Mouse (Mus musculus): ENCODE data around the gene Stkld1.

Stkld1 gene

GRCm38 (mm10) chr2:26915927-26916728 is 17.7 kb upstream of the Stkld1 start, which contains the start of the genes Surf2 and Surf1:
Surf2 (plus strand) TSS chr2:26916367.
Surf1 (minus strand) TSS chr2:26916530.
- peak; percentile 75 to 77 for DNase-seq (ENCODE audit: low spot score in 2 of 2)

GRCm38 (mm10) chr2:26916738-26917137 is 17.1 kb upstream of the Stkld1 start:
- no peak for DNase-seq (ENCODE audit: low spot score in 2 of 2)

GRCm38 (mm10) chr2:26919684-26920083 is 14.2 kb upstream of the Stkld1 start:
- no peak for DNase-seq (ENCODE audit: low spot score in 2 of 2)

GRCm38 (mm10) chr2:26920190-26920855 is 13.5 kb upstream of the Stkld1 start:
- DNase-seq (ENCODE audit: low spot score in 2 of 2) = no peak

DNA sequence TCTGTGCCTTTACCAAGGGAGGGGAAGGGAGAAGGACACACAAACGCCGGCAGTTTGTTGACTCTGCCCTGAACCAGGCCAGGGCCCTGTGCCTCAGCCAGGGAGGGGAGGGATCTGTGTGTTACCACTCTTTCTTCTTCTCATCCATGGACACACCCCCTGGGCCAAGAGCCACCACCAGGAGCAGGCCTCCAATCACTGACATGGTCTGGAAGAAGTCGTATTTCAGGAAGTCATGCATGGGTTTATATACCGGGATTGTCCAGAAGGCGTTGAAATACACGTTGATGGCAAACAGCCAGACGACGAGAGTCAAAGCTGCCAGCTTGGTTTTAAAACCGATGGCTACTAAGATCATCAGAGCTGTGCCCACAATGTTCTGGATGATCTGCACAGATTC is 12.1 kb upstream of the Stkld1 start:
- DNase-seq (ENCODE audit: low spot score in 2 of 2) = no peak

GRCm38 (mm10) chr2:26927745-26928476 is 5.9 kb upstream of the Stkld1 start:
- no peak for DNase-seq (ENCODE audit: low spot score in 2 of 2)

DNA sequence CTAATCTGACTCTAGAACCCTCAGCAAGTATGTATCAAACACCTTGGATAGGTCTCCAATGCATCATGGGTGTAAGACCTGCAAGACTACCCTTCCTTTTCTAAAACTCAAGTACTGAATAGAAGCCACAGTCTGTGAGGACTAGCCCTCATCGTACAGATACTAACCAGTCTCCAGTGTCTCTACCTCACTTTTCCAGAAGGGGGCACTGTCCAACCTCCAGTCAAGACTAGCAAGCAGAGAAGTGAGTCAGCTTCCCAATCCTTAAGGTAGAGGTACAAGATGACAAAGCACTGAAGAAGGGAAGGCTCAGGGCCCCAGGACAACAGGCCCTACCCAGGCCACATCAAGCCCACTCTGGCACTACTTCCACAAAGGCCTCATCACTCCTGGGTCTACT is 3.5 kb upstream of the Stkld1 start:
- peak in 1 of 2 experiments; percentile 63 for DNase-seq (ENCODE audit: low spot score in 2 of 2)

GRCm38 (mm10) chr2:26932473-26933303 is 1.2 kb upstream of the Stkld1 start:
- DNase-seq (ENCODE audit: low spot score in 2 of 2) = no peak

GRCm38 (mm10) chr2:26935286-26935685 is 1.4 kb downstream of the Stkld1 start:
- no peak for DNase-seq (ENCODE audit: low spot score in 2 of 2)

DNA sequence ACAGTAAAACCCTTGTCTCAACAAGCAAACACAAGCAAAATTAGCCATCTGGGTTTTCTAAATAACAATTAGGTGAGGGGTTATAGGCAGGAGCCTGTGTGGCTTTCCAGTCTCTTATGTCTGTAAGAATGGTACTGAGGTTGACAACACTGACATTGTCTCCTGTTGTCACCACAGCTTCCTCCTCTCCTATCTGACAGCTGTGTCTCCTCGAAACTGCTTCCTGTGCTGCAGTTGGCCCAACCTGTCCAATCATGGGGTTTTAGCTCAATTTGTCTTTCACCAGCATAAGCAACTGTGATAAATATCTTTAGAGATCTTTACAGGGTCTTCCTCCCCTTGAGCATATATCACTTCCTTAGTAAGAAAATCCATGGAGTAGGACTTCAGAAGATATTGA is 2.6 kb downstream of the Stkld1 start:
- no peak for DNase-seq (ENCODE audit: low spot score in 2 of 2)

- DNase-seq (ENCODE audit: low spot score in 2 of 2) = no peak
These were observed 7.7 kb downstream of the Stkld1 start for GRCm38 (mm10) chr2:26941539-26941938.

DNA sequence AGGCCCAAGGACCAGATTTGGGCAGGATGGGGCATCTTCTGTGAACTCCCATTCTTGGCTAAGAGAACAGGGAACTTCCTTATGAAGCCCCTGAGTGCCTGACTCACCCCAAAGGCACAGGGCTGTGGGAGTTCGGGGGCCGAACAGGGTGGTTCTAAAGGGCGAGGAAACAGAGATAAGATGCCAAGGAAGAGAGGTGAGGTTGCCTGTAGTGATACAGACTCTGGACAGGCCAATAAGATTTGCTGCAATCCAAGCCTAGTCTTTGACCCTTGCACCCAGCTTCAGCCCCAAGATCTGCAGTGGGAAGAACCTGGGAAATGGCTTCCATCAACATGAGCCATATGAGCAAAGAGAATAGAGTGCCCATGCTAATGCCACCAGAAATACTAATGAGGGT is 9.4 kb downstream of the Stkld1 start:
- no peak for DNase-seq (ENCODE audit: low spot score in 2 of 2)

DNA sequence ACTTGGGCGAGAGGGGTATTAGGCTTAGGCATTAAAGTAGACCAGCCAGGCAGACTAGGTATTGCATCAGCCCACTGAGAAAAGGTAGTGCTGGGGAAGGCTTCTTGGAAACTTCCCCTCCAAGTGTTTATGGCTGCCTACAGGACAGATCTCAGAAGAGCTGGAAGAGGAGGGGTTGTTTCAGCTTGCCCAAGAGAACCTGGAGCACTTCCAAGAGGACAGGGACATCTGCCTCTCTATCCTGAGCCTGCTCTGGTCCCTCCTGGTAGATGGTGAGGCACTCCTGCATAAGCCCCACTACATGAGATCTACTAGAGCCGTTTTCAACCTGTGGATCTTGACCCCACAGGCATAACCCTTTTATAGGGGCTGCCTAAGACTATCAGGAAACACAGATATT is 16.6 kb downstream of the Stkld1 start:
- no peak for DNase-seq (ENCODE audit: low spot score in 2 of 2)

DNA sequence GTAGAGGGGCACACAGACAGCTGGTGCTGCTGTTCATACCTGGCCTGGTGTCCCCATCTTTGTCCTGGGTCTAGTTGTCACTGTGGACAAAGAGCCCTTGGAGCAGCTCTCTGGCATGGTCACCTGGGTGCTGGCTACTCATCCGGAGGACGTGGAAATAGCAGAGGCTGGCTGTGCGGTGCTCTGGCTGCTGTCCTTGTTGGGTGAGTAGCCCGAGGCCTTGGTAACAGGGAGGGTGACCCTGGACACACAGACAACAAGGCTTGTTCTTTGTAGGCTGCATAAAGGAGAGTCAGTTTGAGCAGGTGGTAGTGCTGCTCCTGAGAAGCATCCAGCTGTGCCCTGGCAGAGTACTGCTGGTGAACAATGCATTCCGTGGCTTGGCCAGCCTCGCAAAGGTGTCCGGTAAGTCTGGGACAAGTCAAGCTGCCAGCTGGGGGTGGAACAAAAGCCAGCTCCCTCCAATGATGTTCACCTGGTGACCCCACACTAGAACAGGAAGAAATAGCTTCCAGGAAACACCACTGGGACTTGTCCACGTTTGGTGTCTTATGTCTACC is 17.6 kb downstream of the Stkld1 start:
- no peak for DNase-seq (ENCODE audit: low spot score in 2 of 2)

DNA sequence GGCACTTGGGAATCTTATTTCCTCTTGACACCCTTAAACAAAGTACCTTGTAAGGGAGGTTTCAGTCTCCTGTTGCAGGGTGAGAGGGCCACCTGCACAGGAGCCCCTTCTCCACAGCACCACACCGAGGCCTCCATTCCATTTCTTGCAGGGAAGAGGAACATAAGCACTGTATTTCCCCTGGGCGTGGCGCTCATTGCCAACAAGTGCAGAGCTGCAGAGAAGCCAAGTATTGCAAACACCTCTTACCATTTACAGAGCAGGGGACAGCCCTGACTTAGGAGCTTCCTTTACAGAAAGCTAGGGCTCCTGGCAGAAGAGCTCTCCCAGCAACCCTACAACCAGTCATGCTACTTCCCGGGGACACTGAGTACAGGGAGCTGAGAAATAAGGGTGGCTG is 18.3 kb downstream of the Stkld1 start:
- no peak for DNase-seq (ENCODE audit: low spot score in 2 of 2)

DNA sequence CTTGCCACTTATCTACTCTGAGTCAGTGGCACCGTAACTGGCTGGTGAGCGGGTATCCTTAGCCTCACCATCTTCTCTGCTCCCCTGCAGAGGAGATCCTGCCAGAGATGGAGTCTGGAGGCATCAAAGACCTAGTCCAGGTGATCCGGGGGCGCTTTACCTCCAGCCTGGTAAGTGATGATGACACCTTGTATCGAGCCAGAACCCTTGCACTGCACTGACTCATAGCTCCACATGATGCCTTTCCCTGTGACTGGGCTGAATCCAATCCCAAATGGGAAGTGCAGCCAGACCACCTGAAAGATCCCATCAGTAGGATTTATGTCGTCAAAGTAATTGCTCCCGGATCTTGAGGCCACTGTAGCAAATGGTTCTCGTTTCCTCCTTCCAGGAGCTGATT is 19.0 kb downstream of the Stkld1 start:
- DNase-seq (ENCODE audit: low spot score in 2 of 2) = no peak

- no peak for DNase-seq (ENCODE audit: low spot score in 2 of 2)
These were observed 21.0 kb downstream of the Stkld1 start for GRCm38 (mm10) chr2:26954735-26955395.

DNA sequence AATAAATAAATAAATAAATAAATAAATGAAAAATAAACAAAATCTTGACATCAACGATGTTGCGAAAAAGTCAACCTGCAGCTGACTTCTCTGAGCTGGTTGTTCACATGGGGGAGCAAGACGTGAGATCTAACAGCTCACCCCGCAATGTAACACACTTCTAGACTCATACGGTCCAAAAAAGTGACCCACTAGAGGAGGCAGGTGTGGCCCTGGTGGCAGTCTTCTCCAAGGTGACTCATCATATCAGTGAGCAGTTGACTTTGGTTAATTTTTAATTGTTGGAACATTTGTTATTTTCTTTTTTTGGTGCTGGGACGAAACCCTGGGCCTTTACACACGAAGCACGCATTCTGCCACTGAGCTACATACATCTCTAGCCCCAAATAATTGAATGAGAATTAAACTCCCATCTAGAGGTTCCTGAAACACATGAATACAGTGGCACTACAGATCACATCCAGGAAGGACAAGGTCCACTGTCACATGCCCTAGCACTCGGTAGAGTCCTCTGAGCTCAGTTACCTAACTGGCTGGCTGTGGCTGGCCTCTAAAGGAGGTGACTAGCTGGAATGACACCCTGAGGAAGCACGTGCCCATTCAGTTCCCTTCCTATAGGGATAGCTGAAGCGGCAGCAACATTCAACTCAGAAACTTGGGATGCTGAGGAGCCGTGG is 23.1 kb downstream of the Stkld1 start:
- DNase-seq (ENCODE audit: low spot score in 2 of 2) = no peak

DNA sequence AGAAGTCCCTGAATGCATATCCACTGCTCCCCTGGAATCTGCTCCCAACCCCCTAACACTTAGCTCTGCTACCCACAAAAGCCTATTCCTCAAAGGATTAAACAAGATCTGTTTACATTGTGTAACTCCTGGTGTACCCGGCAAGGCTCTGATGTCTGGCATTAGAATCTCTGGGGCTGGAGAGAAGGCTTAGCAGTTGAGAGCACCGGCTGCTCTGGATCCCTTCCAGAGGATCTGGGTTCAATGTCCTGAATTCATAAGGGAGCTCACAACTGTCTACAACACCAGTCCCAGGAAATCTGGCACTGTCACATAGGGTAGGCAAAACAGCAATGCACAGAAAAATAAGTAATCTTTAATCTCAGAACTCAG is 23.6 kb downstream of the Stkld1 start:
- no peak for DNase-seq (ENCODE audit: low spot score in 2 of 2)

- DNase-seq (ENCODE audit: low spot score in 2 of 2) = no peak
These were observed 26.9 kb downstream of the Stkld1 start for GRCm38 (mm10) chr2:26960756-26961155.

Data from frontal cortex, postnatal 25 days (tissue).